Mouse (Mus musculus) MEL (cell line): Measurements from ENCODE around the gene Fam166a. TPM values are rescaled to one million over a fixed set of nuclear protein-coding genes. Genes with fewer than 3 reads are reported as not detected.

ENCODE experiments used
- DNase-seq: peaks from one replicate; pipeline ENCODE4 v3.0.0; 2011; ENCODE audit warnings: low read depth, low spot score
- H3K27ac ChIP-seq: 2 replicates; pipeline ENCODE4 v1.5.1; 2012; ENCODE audit warnings: low read depth, mild to moderate bottlenecking, control low read depth, low read length, moderate library complexity; ENCODE audit not compliant: control insufficient read depth
- H3K27me3 ChIP-seq, 2 experiments: fragments of 150-350 bp in 1 of 2; sonication (generic) in 1 of 2; 2 replicates each; pipeline ENCODE4 v1.6.1; 2012; ENCODE audit warnings: low read length in 2 of 2, mild to moderate bottlenecking in 2 of 2, improper control_type of control experiment in 1 of 2, moderate library complexity in 1 of 2; ENCODE audit not compliant: insufficient read depth in 2 of 2, control insufficient read depth in 1 of 2
- H3K36me3 ChIP-seq, 2 experiments: 2 replicates each; pipeline ENCODE4 v1.6.1; 2012 to 2014; ENCODE audit warnings: low read length in 2 of 2, improper control_type of control experiment in 1 of 2, inconsistent platforms in 1 of 2, mild to moderate bottlenecking in 1 of 2; ENCODE audit not compliant: insufficient read depth in 2 of 2, control insufficient read depth in 1 of 2
- H3K4me1 ChIP-seq, 2 experiments: fragments of 150-350 bp in 1 of 2; sonication (generic) in 1 of 2; 2 replicates each; pipeline ENCODE4 v1.6.1; 2012; ENCODE audit warnings: low read length in 2 of 2, improper control_type of control experiment in 1 of 2, mild to moderate bottlenecking in 1 of 2; ENCODE audit not compliant: insufficient read depth in 2 of 2, control insufficient read depth in 1 of 2
- H3K4me3 ChIP-seq, 2 experiments: fragments of 150-350 bp in 1 of 2; sonication (generic) in 1 of 2; 2 replicates each; pipeline ENCODE4 v1.5.1; 2012; ENCODE audit warnings: low read depth in 2 of 2, low read length in 2 of 2, mild to moderate bottlenecking in 2 of 2, moderate library complexity in 2 of 2, control low read depth in 1 of 2, improper control_type of control experiment in 1 of 2; ENCODE audit not compliant: control insufficient read depth in 1 of 2, insufficient read depth in 1 of 2
- H3K79me2 ChIP-seq: 2 replicates; pipeline ENCODE4 v1.6.1; 2012; ENCODE audit warnings: mild to moderate bottlenecking, low read length, moderate library complexity; ENCODE audit not compliant: control insufficient read depth, poor library complexity, insufficient read depth
- H3K9ac ChIP-seq: 2 replicates; pipeline ENCODE4 v1.6.1; 2012; ENCODE audit warnings: low read depth, mild to moderate bottlenecking, control low read depth, low read length, moderate library complexity; ENCODE audit not compliant: control insufficient read depth, poor library complexity, severe bottlenecking
- H3K9me3 ChIP-seq: fragments of 150-350 bp; sonication (generic); replicated peaks from 2 replicates; pipeline ENCODE4 v1.6.1; 2012; ENCODE audit warnings: mild to moderate bottlenecking, low read length, improper control_type of control experiment, moderate library complexity; ENCODE audit not compliant: insufficient read depth
- ETS1 ChIP-seq: IDR thresholded peaks from 2 replicates; pipeline ENCODE4 v1.6.1; 2012; ENCODE audit warnings: low read depth, mild to moderate bottlenecking, inconsistent platforms, low read length, improper control_type of control experiment, moderate library complexity
- POLR2A ChIP-seq, 2 experiments: IDR thresholded peaks; 2 replicates each; pipeline ENCODE4 v1.6.1; 2011 to 2012; ENCODE audit warnings: low read length in 2 of 2, mild to moderate bottlenecking in 2 of 2, control low read depth in 1 of 2, improper control_type of control experiment in 1 of 2, low read depth in 1 of 2, moderate library complexity in 1 of 2; ENCODE audit not compliant: control insufficient read depth in 1 of 2, insufficient read depth in 1 of 2, poor library complexity in 1 of 2
- polyA plus RNA-seq, 2 experiments: library from polyadenylated mRNA; stranded (reverse) in 1 of 2; unstranded in 1 of 2; fragments of >175 nt in 1 of 2; fragments of >200 nt in 1 of 2; gene quantifications; 2 replicates each; pipeline versions ENCODE4 v1.2.1 to v1.2.4; 2012; ENCODE audit warnings: low replicate concordance in 2 of 2, low read depth in 1 of 2; ENCODE audit not compliant: insufficient read length in 2 of 2, insufficient read depth in 1 of 2, missing spikeins in 1 of 2
- total RNA-seq: library from RNA; depleted of rRNA; stranded (reverse); fragments of 300-350 nt; gene quantifications from 2 replicates; pipeline ENCODE4 v1.2.3, GENCODE M21; 2012; rRNA removed

Gene Fam166a
- total and polyA plus RNA-seq, 3 experiments: 1.1 to 15.6 TPM; not detected in 1

DNA sequence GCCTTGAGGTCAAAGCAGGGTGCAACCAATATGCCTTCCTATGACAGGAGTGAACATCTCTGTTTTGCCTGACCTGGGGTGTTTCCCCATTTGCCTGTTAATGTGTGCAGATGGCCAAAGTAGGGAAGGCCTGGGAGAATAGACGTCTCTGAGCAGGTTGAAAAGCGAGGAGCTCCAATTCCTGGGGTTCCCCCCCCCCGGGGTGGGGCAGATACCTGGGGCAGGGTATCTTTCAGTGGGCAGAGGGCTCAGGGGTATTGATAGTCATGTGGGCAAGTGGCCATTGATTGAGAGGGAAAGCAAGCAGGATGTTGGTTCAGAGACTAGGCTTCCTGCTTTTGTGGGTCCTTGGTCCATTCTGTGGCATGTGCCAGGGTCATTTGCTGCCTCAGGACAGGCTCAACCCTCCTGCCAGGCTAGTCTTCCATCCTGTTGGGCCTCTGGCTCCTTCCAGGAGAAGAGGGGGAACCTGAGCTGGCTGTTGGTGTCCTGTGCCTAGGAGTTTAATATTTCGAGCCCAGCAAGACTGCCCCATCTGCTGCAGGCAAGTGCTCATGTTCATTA is 49.3 kb downstream of the Fam166a start:
- DNase-seq: no peak
- TF ChIP-seq POLR2A (IDR thresholded peaks at IDR 0.05; ENCODE audit: control insufficient read depth in 1 of 2, insufficient read depth in 1 of 2, low read depth in 1 of 2, low read length in 2 of 2, poor library complexity in 1 of 2) (no peak), ETS1 (peak; percentile 53; the same call in 1 of the 2 replicates)
- TF ChIP-seq, all 39 proteins: peak for 1
- peaks cover 0 to 41% of the 10 kb centered on the region in 2 experiments; a peak in 3 of 4 replicates for H3K36me3 ChIP-seq
- peaks cover 72% of the 10 kb centered on the region for H3K79me2 ChIP-seq
- no peak overlapping the region for H3K4me3 ChIP-seq
- no peak overlapping the region; the same call in 1 of the 2 replicates for H3K9ac ChIP-seq
- peaks cover 10 to 53% of the 10 kb centered on the region in 2 experiments for H3K4me1 ChIP-seq
- no peaks in the 10 kb centered on the region for H3K27me3 ChIP-seq
- no peaks in the 10 kb centered on the region for H3K9me3 ChIP-seq
- H3K27ac ChIP-seq: peak overlapping the region; percentile 29

Other genes with a start within 250 kb of the Fam166a start
Only the 30 nearest of the 32 such genes appear.
- gene Nsmf, start 164.4 kb upstream of the Fam166a start, total RNA-seq: 10.9 and 13.3 TPM in 2 replicates
- 10 to 100 TPM in 1 of 2 experiments, not detected in 1; 25.8 TPM for gene Nsmf, start 164.4 kb upstream of the Fam166a start, polyA plus RNA-seq
- gene Entpd8, start 138.4 kb upstream of the Fam166a start, total RNA-seq: not detected in 2 replicates
- not detected for gene Entpd8, start 138.4 kb upstream of the Fam166a start, polyA plus RNA-seq
- gene Noxa1, start 123.6 kb upstream of the Fam166a start, total RNA-seq: 0.08 TPM in 1 of 2 replicates, not detected in the other
- under 1 TPM in 1 of 2 experiments, not detected in 1; 0.10 TPM for gene Noxa1, start 123.6 kb upstream of the Fam166a start, polyA plus RNA-seq
- 6.3 and 6.5 TPM in 2 replicates for gene Nrarp, start 38.0 kb upstream of the Fam166a start, total RNA-seq
- gene Nrarp, start 38.0 kb upstream of the Fam166a start, polyA plus RNA-seq: 10 to 100 TPM in 1 of 2 experiments, not detected in 1; 12.3 TPM
- 7.6 and 9.1 TPM in 2 replicates for gene Tor4a, start 21.9 kb upstream of the Fam166a start, total RNA-seq
- 10 to 100 TPM in 1 of 2 experiments, not detected in 1; 13.7 TPM for gene Tor4a, start 21.9 kb upstream of the Fam166a start, polyA plus RNA-seq
- gene Nelfb, start 7.3 kb upstream of the Fam166a start, total RNA-seq: 62.9 and 63.1 TPM in 2 replicates
- gene Nelfb, start 7.3 kb upstream of the Fam166a start, polyA plus RNA-seq: 10 to 100 TPM in 1 of 2 experiments, not detected in 1; 83.5 TPM
- not detected in 2 replicates for gene Stpg3, start 4.1 kb upstream of the Fam166a start, total RNA-seq
- gene Stpg3, start 4.1 kb upstream of the Fam166a start, polyA plus RNA-seq: under 1 TPM in 1 of 2 experiments, not detected in 1; 0.07 TPM
- 979 and 1,089 TPM in 2 replicates for gene Tubb4b, start 6.0 kb downstream of the Fam166a start, total RNA-seq
- gene Tubb4b, start 6.0 kb downstream of the Fam166a start, polyA plus RNA-seq: 1,000 to 10,000 TPM in 1 of 2 experiments, 100 to 1,000 TPM in 1; 183 to 1,037 TPM
- 0.04 TPM in 1 of 2 replicates, not detected in the other for gene Slc34a3, start 15.6 kb downstream of the Fam166a start, total RNA-seq
- under 1 TPM in 1 of 2 experiments, not detected in 1; 0.03 TPM for gene Slc34a3, start 15.6 kb downstream of the Fam166a start, polyA plus RNA-seq
- gene Rnf224, start 18.0 kb downstream of the Fam166a start, total RNA-seq: not detected in 2 replicates
- under 1 TPM in 1 of 2 experiments, not detected in 1; 0.10 TPM for gene Rnf224, start 18.0 kb downstream of the Fam166a start, polyA plus RNA-seq
- 6.0 and 7.4 TPM in 2 replicates for gene Rnf208, start 23.5 kb downstream of the Fam166a start, total RNA-seq
- 10 to 100 TPM in 1 of 2 experiments, not detected in 1; 21.8 TPM for gene Rnf208, start 23.5 kb downstream of the Fam166a start, polyA plus RNA-seq
- gene Cysrt1, start 23.7 kb downstream of the Fam166a start, total RNA-seq: 0.15 and 0.26 TPM in 2 replicates
- under 1 TPM in 1 of 2 experiments, not detected in 1; 0.19 TPM for gene Cysrt1, start 23.7 kb downstream of the Fam166a start, polyA plus RNA-seq
- 8.2 and 11.5 TPM in 2 replicates for gene AL732309.1, start 28.1 kb downstream of the Fam166a start, total RNA-seq
- 1 to 10 TPM in 1 of 2 experiments, not detected in 1; 4.8 TPM for gene AL732309.1, start 28.1 kb downstream of the Fam166a start, polyA plus RNA-seq
- gene Tmem203, start 36.7 kb downstream of the Fam166a start, total RNA-seq: 8.1 and 8.4 TPM in 2 replicates
- gene Tmem203, start 36.7 kb downstream of the Fam166a start, polyA plus RNA-seq: 10 to 100 TPM in 1 of 2 experiments, not detected in 1; 17.0 TPM
- gene Tprn, start 43.9 kb downstream of the Fam166a start, total RNA-seq: 26.1 and 32.9 TPM in 2 replicates
- 10 to 100 TPM in 1 of 2 experiments, not detected in 1; 50.8 TPM for gene Tprn, start 43.9 kb downstream of the Fam166a start, polyA plus RNA-seq
- gene Ssna1, start 53.7 kb downstream of the Fam166a start, total RNA-seq: 194 and 226 TPM in 2 replicates
- 100 to 1,000 TPM in 1 of 2 experiments, not detected in 1; 158 TPM for gene Ssna1, start 53.7 kb downstream of the Fam166a start, polyA plus RNA-seq
- gene Anapc2, start 53.7 kb downstream of the Fam166a start, total RNA-seq: 9.8 and 10.3 TPM in 2 replicates
- 10 to 100 TPM in 1 of 2 experiments, not detected in 1; 67.0 TPM for gene Anapc2, start 53.7 kb downstream of the Fam166a start, polyA plus RNA-seq
- gene Tmem210, start 69.4 kb downstream of the Fam166a start, total RNA-seq: not detected in 2 replicates
- not detected for gene Tmem210, start 69.4 kb downstream of the Fam166a start, polyA plus RNA-seq
- not detected in 2 replicates for gene Lrrc26, start 71.2 kb downstream of the Fam166a start, total RNA-seq
- gene Lrrc26, start 71.2 kb downstream of the Fam166a start, polyA plus RNA-seq: not detected
- gene Grin1, start 100.4 kb downstream of the Fam166a start, total RNA-seq: not detected in 2 replicates
- gene Grin1, start 100.4 kb downstream of the Fam166a start, polyA plus RNA-seq: under 1 TPM in 1 of 2 experiments, not detected in 1; 0.07 TPM
- gene Man1b1, start 113.6 kb downstream of the Fam166a start, total RNA-seq: 37.7 and 49.6 TPM in 2 replicates
- 10 to 100 TPM in 1 of 2 experiments, not detected in 1; 50.1 TPM for gene Man1b1, start 113.6 kb downstream of the Fam166a start, polyA plus RNA-seq
- gene Dpp7, start 137.6 kb downstream of the Fam166a start, total RNA-seq: 24.0 and 25.9 TPM in 2 replicates
- 10 to 100 TPM in 1 of 2 experiments, not detected in 1; 24.6 TPM for gene Dpp7, start 137.6 kb downstream of the Fam166a start, polyA plus RNA-seq
- 3.6 and 4.7 TPM in 2 replicates for gene Uap1l1, start 146.9 kb downstream of the Fam166a start, total RNA-seq
- 10 to 100 TPM in 1 of 2 experiments, not detected in 1; 12.6 TPM for gene Uap1l1, start 146.9 kb downstream of the Fam166a start, polyA plus RNA-seq
- 39.7 and 51.9 TPM in 2 replicates for gene Sapcd2, start 153.6 kb downstream of the Fam166a start, total RNA-seq
- gene Sapcd2, start 153.6 kb downstream of the Fam166a start, polyA plus RNA-seq: 10 to 100 TPM in 1 of 2 experiments, not detected in 1; 58.2 TPM
- gene Entpd2, start 177.1 kb downstream of the Fam166a start, total RNA-seq: not detected in 2 replicates
- not detected for gene Entpd2, start 177.1 kb downstream of the Fam166a start, polyA plus RNA-seq
- gene Npdc1, start 180.6 kb downstream of the Fam166a start, total RNA-seq: not detected in 2 replicates
- gene Npdc1, start 180.6 kb downstream of the Fam166a start, polyA plus RNA-seq: not detected
- gene Fut7, start 204.5 kb downstream of the Fam166a start, total RNA-seq: 0.08 and 0.10 TPM in 2 replicates
- under 1 TPM in 1 of 2 experiments, not detected in 1; 0.21 TPM for gene Fut7, start 204.5 kb downstream of the Fam166a start, polyA plus RNA-seq
- 8.7 and 10.4 TPM in 2 replicates for gene Abca2, start 210.0 kb downstream of the Fam166a start, total RNA-seq
- gene Abca2, start 210.0 kb downstream of the Fam166a start, polyA plus RNA-seq: 10 to 100 TPM in 1 of 2 experiments, not detected in 1; 42.2 TPM
- gene Clic3, start 238.1 kb downstream of the Fam166a start, total RNA-seq: 0.23 and 0.27 TPM in 2 replicates
- under 1 TPM in 1 of 2 experiments, not detected in 1; 0.15 TPM for gene Clic3, start 238.1 kb downstream of the Fam166a start, polyA plus RNA-seq
- gene Paxx, start 242.3 kb downstream of the Fam166a start, total RNA-seq: 13.2 and 18.5 TPM in 2 replicates
- 10 to 100 TPM in 1 of 2 experiments, not detected in 1; 22.1 TPM for gene Paxx, start 242.3 kb downstream of the Fam166a start, polyA plus RNA-seq